Comparison of ENCODE assay signal across 11 mouse cellular contexts in the genomic region with DNA sequence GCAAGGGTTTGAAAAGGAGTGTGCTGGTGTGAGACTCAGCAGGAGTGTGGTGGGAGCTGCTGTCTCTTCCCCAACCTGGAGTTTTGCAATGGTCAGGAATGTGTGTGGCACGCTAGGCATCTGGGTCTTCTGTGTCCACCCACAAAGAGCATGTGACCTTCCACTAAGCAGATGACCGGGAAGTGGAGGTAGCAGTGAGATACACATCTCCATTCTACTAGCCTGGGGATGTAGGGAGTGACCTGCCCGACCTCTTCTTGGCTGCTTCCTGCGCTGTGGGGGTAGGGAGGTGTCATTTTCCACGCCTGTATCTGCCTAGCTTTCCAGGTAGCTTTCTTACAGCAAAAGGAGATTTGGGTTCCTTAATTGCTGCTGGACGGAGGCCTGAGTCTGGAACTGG. TPM values are rescaled to one million over a fixed set of nuclear protein-coding genes. Genes with fewer than 3 reads are reported as not detected.
DNase-seq lines count a peak whose midpoint lies in the region; ATAC-seq and TF ChIP-seq lines count a peak whose summit lies in the region.
"Had no signal": no experiment of that assay in that cellular context is flagged by ENCODE, and none has a peak within 500 bp of the region (broad histone marks: within the 10 kb centered on the region; RNA-seq: fewer than 3 reads in every experiment).

No protein-coding gene starts in this region.

- intact Hi-C loops in left cerebral cortex, postnatal 10 days (cut with DNase I) = no loop called here

- no peaks in the 10 kb centered on the region for H3K9me3 ChIP-seq in kidney, embryonic 16.5 days (ENCODE audit: low read length)
- no peaks in the 10 kb centered on the region for H3K9me3 ChIP-seq in lung, postnatal 0 days (ENCODE audit: low read length)
- H3K9me3 ChIP-seq: midbrain, embryonic 12.5 days had no signal

- DNase-seq in lung, adult 18-20 months = peak; percentile 36 to 39
- no peak for DNase-seq in lung, postnatal 25 days (ENCODE audit: low spot score)
- DNase-seq in gonadal fat pad, adult 2 months (ENCODE audit: low read depth) = peak; percentile 62
- DNase-seq in lung, postnatal 0 days (ENCODE audit: low spot score) = peak; percentile 39
- DNase-seq in B cell, adult 2 months = no peak
- DNase-seq in retina, embryonic 14.5 days (ENCODE audit: low spot score) = no peak
- DNase-seq in left cerebral cortex, postnatal 10 days (ENCODE audit: extremely low spot score in 1 of 2, low spot score in 2 of 2) = no peak

- TF ChIP-seq CTCF in lung, postnatal 0 days (IDR thresholded peaks at IDR 0.05) = no peak

- WGBS in kidney, embryonic 16.5 days = 21% methylated on average over 6 of the region's 6 CpGs
- WGBS in lung, postnatal 0 days = 31% methylated on average over 6 of the region's 6 CpGs

- H3K27ac ChIP-seq in kidney, embryonic 16.5 days (ENCODE audit: low read length) = peak overlapping the region; percentile 71; the same call in 1 of the 2 replicates
- H3K27ac ChIP-seq in lung, postnatal 0 days (ENCODE audit: low read length) = 0 out of 2 replicates have a peak overlapping the region, but pooled peaks have one; percentile 16
- H3K27ac ChIP-seq: left cerebral cortex, adult 2 months; midbrain, embryonic 12.5 days had no signal

- H3K4me1 ChIP-seq in kidney, embryonic 16.5 days (ENCODE audit: insufficient read depth, low read length) = peaks cover 24% of the 10 kb centered on the region
- H3K4me1 ChIP-seq in lung, postnatal 0 days (ENCODE audit: insufficient read depth, low read depth, low read length) = no peaks in the 10 kb centered on the region

- no peak overlapping the region for H3K4me2 ChIP-seq in kidney, embryonic 16.5 days (replicated peaks; ENCODE audit: low read depth, low read length)
- no peak overlapping the region for H3K4me2 ChIP-seq in lung, postnatal 0 days (replicated peaks; ENCODE audit: low read depth, low read length)
- H3K4me2 ChIP-seq: midbrain, embryonic 12.5 days had no signal

- H3K27me3 ChIP-seq in kidney, embryonic 16.5 days (ENCODE audit: insufficient read depth, low read length) = no peaks in the 10 kb centered on the region
- no peaks in the 10 kb centered on the region for H3K27me3 ChIP-seq in lung, postnatal 0 days (replicated peaks; ENCODE audit: insufficient read depth, low read length)
- H3K27me3 ChIP-seq: midbrain, embryonic 12.5 days had no signal

- H3K36me3 ChIP-seq in kidney, embryonic 16.5 days (ENCODE audit: insufficient read depth, low read length) = peaks cover 4% of the 10 kb centered on the region; the same call in 1 of the 2 replicates
- no peaks in the 10 kb centered on the region for H3K36me3 ChIP-seq in lung, postnatal 0 days (ENCODE audit: insufficient read depth, low read length)

- TF ChIP-seq EP300 in lung, postnatal 0 days (IDR thresholded peaks at IDR 0.05) = no peak

- no peak overlapping the region for H3K4me3 ChIP-seq in kidney, embryonic 16.5 days (ENCODE audit: low read length)
- H3K4me3 ChIP-seq in lung, postnatal 0 days (ENCODE audit: low read depth, low read length) = no peak overlapping the region
- H3K4me3 ChIP-seq: erythroblast, embryonic 14.5 days; left cerebral cortex, adult 2 months; midbrain, embryonic 12.5 days had no signal

- 0 out of 2 replicates have a peak, but pooled peaks have one; percentile 50 for ATAC-seq in kidney, embryonic 16.5 days (ENCODE audit: low FRiP score, low TSS enrichment)
- ATAC-seq in lung, postnatal 0 days = peak; percentile 82

- H3K9ac ChIP-seq in kidney, embryonic 16.5 days (replicated peaks; ENCODE audit: low read length) = no peak overlapping the region
- H3K9ac ChIP-seq in lung, postnatal 0 days (replicated peaks; ENCODE audit: low read depth) = no peak overlapping the region
- H3K9ac ChIP-seq: midbrain, embryonic 12.5 days had no signal

RNA-seq across cellular contexts. Expression of gene Bend3, which starts 10.9 kb away (rescaled TPM):
- 4.5 and 5.3 TPM in 2 replicates for polyA plus RNA-seq in gonadal fat pad, adult 2 months (2012; rRNA removed)
- 4.1 and 6.8 TPM in 2 replicates for polyA plus RNA-seq in kidney, embryonic 16.5 days (2015; fragmentation: Nextera tagmentation; extraction: Ambion mirVana)
- 0.81 and 0.89 TPM in 2 replicates for polyA plus RNA-seq in lung, postnatal 0 days (2015; fragmentation: Nextera tagmentation; extraction: Ambion mirVana)
- 1 to 10 TPM; 5.6 to 7.4 TPM for total RNA-seq in left cerebral cortex, postnatal 10 days (2021)

RNA-seq across cellular contexts. Expression of gene Gm9803, which starts 34.3 kb away (rescaled TPM):
- polyA plus RNA-seq in gonadal fat pad, adult 2 months (2012; rRNA removed) = 66.7 and 122 TPM in 2 replicates
- polyA plus RNA-seq in kidney, embryonic 16.5 days (2015; fragmentation: Nextera tagmentation; extraction: Ambion mirVana) = 13.8 and 28.9 TPM in 2 replicates
- 9.1 and 21.1 TPM in 2 replicates for polyA plus RNA-seq in lung, postnatal 0 days (2015; fragmentation: Nextera tagmentation; extraction: Ambion mirVana)
- total RNA-seq in left cerebral cortex, postnatal 10 days (2021) = not detected

RNA-seq across cellular contexts. Expression of gene 1700021F05Rik, which starts 51.2 kb away (rescaled TPM):
- 5.4 and 7.9 TPM in 2 replicates for polyA plus RNA-seq in gonadal fat pad, adult 2 months (2012; rRNA removed)
- 75.0 and 78.4 TPM in 2 replicates for polyA plus RNA-seq in kidney, embryonic 16.5 days (2015; fragmentation: Nextera tagmentation; extraction: Ambion mirVana)
- polyA plus RNA-seq in lung, postnatal 0 days (2015; fragmentation: Nextera tagmentation; extraction: Ambion mirVana) = 34.2 and 36.8 TPM in 2 replicates
- total RNA-seq in left cerebral cortex, postnatal 10 days (2021) = 10 to 100 TPM; 45.6 to 50.6 TPM

Comparison
In these comparisons a context has a peak if more than half of its experiments do, and no peak if none do; other contexts are left out.
1. DNase-seq: peak in lung, adult 18-20 months (2 of 2), gonadal fat pad, adult 2 months (single experiment) and lung, postnatal 0 days (single experiment); none in lung, postnatal 25 days (single experiment), B cell, adult 2 months (0 of 2), retina, embryonic 14.5 days (single experiment) and left cerebral cortex, postnatal 10 days (0 of 2).